Mouse (Mus musculus): ENCODE data around the gene Grasp. TPM values are rescaled to one million over a fixed set of nuclear protein-coding genes. Genes with fewer than 3 reads are reported as not detected.

Gene Grasp
- polyA plus RNA-seq, 2 experiments from 2014 or later: not detected

GRCm38 (mm10) chr15:101274380-101274779, 50.4 kb downstream of the Grasp start:
- ATAC-seq: peak; percentile 59

GRCm38 (mm10) chr15:101277351-101277899, 53.4 kb downstream of the Grasp start:
- no peak for ATAC-seq

- ATAC-seq: no peak
These were observed 54.6 kb downstream of the Grasp start for GRCm38 (mm10) chr15:101278589-101278988.

GRCm38 (mm10) chr15:101279430-101279999, 55.5 kb downstream of the Grasp start:
- ATAC-seq: no peak

Other genes starting within 250 kb of the Grasp start
- gene Gm47841, start 176.8 kb upstream of the Grasp start, polyA plus RNA-seq (2017; shearing (Covaris generic)): not detected
- gene Fignl2, start 145.6 kb upstream of the Grasp start, polyA plus RNA-seq (2017; shearing (Covaris generic)): not detected
- gene Ankrd33, start 108.4 kb upstream of the Grasp start, polyA plus RNA-seq (2017; shearing (Covaris generic)): not detected
- gene Acvrl1, start 95.7 kb upstream of the Grasp start, polyA plus RNA-seq (2017; shearing (Covaris generic)): 1 to 10 TPM; 1.6 to 2.7 TPM
- 1 to 10 TPM; 3.5 to 3.6 TPM for gene Acvr1b, start 50.1 kb upstream of the Grasp start, polyA plus RNA-seq (2017; shearing (Covaris generic))
- gene Nr4a1, start 30.1 kb downstream of the Grasp start, polyA plus RNA-seq (2017; shearing (Covaris generic)): 10 to 100 TPM; 37.5 to 92.8 TPM
- gene Atg101, start 60.1 kb downstream of the Grasp start, polyA plus RNA-seq (2017; shearing (Covaris generic)): 10 to 100 TPM; 42.8 to 43.6 TPM
- gene 6030408B16Rik, start 69.0 kb downstream of the Grasp start, polyA plus RNA-seq (2017; shearing (Covaris generic)): under 1 TPM in 1 of 2 experiments, not detected in 1; 0.38 TPM
- not detected for gene Krt80, start 146.0 kb downstream of the Grasp start, polyA plus RNA-seq (2017; shearing (Covaris generic))
- not detected for gene Krt7, start 186.9 kb downstream of the Grasp start, polyA plus RNA-seq (2017; shearing (Covaris generic))
- gene Krt87, start 214.6 kb downstream of the Grasp start, polyA plus RNA-seq (2017; shearing (Covaris generic)): 1 to 10 TPM in 1 of 2 experiments, under 1 TPM in 1; 0.50 to 1.4 TPM
- not detected for gene Krt88, start 223.6 kb downstream of the Grasp start, polyA plus RNA-seq (2017; shearing (Covaris generic))
- gene Krt81, start 239.6 kb downstream of the Grasp start, polyA plus RNA-seq (2017; shearing (Covaris generic)): not detected
- not detected for gene Krt86, start 249.3 kb downstream of the Grasp start, polyA plus RNA-seq (2017; shearing (Covaris generic))